Mouse (Mus musculus): Measurements from ENCODE around the gene Lsm4.

Lsm4 gene

DNA sequence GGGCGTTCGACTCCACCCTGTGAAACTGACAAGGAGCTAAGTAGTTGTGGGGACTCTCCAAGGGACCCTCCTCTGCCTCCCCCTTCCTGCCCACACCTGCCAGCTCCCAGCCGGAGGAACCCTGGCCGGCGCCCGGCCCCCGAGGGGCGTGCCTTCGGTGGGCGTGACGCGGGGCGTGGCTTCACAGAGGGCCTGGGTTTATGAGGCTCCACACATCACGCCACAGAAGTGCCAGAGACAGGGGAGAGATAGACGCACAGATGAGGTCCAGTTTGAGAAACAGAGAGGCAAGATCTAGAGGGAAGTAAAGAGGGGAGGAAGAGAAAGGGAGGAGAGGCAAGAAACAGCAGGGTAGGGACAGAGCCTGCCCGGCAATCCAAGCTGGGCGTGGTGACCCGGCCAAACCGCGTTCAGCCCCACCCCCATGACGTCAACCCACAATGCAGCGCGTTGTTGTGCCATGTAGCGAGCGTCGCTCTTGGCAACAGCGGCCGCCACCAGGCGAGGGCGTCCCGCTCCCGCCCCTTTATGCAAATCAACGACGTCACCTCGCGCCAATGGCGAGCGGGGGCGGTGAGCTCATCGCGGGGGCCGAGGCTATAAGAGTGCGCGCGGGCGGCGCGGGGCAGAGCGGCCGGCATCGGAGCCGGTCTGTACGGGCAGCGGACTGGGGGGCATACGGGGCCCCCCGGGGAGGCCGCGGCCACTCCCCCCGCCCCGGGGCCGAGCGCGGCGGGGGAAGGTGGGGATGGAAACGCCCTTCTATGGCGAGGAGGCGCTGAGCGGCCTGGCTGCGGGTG is 25.5 kb downstream of the Lsm4 start, which contains the start of gene Jund:
TSS of gene Jund (plus strand) at position 640 of the 800 bp plus-strand sequence.
- in situ Hi-C loops (cut with MboI; ENCODE audit: unreplicated experiment in 2 of 2), result no loop called here

DNA sequence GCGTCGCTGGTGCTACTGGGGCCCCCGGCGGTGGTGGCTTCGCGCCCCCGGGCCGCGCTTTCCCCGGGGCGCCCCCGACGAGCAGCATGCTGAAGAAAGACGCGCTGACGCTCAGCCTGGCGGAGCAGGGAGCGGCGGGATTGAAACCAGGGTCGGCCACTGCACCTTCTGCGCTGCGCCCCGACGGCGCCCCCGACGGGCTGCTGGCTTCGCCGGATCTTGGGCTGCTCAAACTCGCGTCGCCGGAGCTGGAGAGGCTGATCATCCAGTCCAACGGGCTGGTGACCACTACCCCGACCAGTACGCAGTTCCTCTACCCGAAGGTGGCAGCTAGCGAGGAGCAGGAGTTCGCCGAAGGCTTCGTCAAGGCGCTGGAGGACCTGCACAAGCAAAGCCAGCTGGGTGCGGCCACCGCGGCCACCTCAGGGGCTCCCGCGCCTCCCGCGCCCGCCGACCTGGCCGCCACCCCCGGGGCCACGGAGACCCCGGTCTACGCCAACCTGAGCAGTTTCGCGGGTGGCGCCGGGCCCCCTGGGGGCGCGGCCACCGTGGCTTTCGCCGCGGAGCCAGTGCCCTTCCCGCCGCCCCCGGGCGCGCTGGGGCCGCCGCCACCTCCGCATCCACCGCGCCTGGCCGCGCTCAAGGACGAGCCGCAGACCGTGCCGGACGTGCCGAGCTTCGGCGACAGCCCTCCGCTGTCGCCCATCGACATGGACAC is 26.2 kb downstream of the Lsm4 start:
- in situ Hi-C loops (cut with MboI; ENCODE audit: unreplicated experiment in 2 of 2), result no loop called here

DNA sequence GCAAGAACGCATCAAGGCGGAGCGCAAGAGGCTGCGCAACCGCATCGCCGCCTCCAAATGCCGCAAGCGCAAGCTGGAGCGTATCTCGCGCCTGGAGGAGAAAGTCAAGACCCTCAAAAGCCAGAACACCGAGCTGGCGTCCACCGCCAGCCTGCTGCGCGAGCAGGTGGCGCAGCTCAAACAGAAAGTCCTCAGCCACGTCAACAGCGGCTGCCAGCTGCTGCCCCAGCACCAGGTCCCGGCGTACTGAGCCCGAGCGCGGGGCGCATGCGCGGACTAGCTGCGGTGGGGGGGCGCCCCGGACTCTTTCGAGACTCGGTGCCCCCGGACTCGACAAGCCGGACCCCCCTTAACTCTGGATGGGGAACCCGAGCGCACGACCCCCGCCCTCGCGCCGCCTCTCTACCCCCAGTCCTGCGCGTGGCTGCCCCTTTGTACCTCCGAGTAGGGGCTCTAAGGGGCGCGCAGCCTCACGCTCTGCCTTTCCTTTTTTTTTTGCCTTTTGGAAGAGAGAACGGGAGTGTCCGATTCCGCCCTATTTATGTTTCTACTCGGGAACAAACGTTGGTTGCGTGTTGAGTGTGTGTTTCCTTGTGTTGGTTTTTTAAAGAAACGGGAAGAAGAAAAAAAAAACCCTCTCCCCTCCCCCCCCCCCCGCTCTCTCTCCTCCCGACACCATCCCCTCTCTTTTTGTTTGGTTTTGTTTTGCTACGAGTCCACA is 26.9 kb downstream of the Lsm4 start:
- in situ Hi-C loops (cut with MboI; ENCODE audit: unreplicated experiment in 2 of 2), result loop anchor here in 1 of 2 experiments (25.0 kb wide), 1 partner anchor 687 kb away; the partner anchor contains the start of genes Babam1, Nr2f6 and Ushbp1

DNA sequence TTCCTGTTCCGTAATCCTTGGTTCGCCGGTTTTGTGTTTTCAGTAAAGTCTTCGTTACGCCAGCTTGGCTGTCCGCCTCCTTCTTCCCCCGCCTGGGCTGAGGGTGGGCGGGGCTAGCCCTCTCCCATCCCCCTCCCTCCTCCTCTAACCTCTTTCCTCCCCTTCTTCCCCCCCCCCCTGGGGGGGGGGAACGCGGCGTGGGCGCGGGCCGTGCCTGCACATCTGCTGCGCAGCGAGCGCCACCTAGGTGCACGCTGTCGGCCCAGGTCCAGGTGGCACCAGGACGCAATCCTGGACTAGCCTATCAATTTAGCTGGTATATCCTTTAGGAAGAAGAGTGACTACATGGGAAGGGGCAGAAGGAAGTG is 27.5 kb downstream of the Lsm4 start:
- in situ Hi-C loops (cut with MboI; ENCODE audit: unreplicated experiment in 2 of 2), result loop anchor here in 1 of 2 experiments (25.0 kb wide), 1 partner anchor 687 kb away; the partner anchor contains the start of genes Babam1, Nr2f6 and Ushbp1

DNA sequence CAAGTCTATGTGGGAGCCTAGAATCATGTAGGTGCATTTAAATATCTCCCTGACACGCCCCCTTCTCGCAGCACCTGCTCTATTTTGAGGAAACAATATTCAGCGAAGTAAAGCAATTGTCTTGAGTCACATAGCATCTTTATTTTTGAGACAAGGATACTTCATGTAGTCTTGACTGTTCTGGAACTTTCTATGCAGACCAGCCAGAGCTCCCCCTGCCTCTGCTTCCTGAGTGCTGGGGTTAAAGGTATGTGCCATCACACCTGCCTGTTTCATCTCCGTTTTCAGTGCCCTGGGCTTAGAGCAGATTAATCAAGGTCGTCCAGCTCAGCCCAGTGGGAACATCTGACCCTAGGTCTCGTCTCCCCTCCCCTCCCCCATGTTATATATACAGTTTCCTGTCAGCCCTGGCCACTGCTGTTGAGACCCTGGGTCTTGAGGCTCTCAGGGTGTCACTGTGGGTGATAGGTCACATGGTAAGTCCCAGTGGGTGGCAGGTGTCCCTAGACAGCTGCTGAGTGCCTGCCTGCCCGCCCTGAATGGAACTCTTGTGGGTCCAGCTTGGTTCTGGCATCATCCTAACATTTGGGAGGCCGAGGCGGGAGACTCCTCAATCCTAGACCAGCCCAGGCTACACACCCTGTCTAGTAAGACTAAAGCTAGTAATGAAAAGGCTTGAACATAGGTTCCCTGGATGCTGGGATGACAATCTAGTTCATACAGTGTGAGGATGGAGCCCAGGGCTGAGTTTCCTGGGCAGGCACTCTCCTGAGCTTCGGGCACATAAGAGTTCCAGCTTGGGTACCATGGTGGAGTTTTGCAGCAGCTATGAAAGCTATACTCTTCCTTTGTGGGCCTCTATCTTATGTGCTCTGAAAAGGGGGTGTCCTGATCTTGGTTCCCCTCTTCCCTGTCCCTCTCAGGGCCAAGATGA is 28.3 kb downstream of the Lsm4 start:
- in situ Hi-C loops (cut with MboI; ENCODE audit: unreplicated experiment in 2 of 2), result loop anchor here in 1 of 2 experiments (25.0 kb wide), 1 partner anchor 686 kb away; the partner anchor contains the start of genes Babam1, Nr2f6 and Ushbp1

DNA sequence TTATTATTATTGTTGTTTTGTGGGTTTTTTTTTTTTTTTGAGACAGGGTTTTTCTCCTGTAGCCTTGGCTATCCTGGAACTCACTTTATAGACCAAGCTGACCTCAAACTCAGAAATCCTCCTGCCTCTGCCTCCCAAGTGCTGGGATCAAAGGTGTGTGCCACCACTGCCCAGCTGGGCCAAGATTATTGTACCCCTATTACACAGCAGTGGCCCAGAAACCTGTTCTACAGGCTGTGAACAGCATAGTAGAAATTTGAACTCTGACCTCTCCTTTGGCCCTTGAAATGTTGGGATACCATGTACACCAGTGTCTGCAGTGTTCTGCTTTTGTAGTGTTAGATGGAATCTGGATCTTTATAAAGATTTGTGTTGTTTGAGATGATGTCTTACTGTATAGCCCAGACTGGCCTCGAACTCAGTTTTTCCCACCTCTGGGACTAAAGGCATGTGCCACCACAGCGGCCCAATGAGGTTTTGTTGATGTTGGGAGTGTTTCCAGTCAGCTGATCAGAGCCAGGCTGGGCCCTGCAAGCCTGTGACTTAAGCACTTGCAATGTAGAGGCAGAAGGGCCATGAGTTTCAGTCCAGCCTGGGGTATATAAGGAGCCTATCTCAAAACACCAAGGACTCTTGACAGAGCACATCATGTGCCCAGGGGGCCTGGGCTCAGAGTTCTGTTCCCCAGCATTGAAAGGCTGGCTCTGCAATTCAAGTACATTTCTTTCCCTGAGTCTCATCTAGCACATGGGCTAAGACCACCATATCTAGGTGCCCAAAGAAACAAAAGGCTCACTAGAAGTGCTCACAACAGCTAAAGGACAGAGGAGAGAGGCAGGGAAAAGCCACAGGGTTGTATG is 29.2 kb downstream of the Lsm4 start:
- in situ Hi-C loops (cut with MboI; ENCODE audit: unreplicated experiment in 2 of 2), result loop anchor here in 1 of 2 experiments (25.0 kb wide), 1 partner anchor 685 kb away; the partner anchor contains the start of genes Babam1, Nr2f6 and Ushbp1

DNA sequence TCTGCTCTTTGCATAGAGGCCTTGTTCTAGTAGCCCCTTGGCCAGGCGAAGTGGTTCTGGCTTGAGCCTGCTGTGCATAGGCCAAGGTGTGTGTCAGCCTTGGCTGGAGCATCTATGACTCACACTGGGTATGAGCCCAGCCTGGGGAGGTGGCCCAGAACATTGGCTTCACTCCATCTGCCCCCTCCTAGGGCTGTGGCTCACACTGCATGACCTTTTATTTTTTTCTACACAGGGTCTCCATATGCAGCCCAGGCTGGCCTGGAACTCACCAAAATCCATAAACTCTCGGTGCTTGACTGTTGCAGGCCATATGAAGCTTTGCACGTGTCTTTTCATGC is 29.8 kb downstream of the Lsm4 start:
- in situ Hi-C loops (cut with MboI; ENCODE audit: unreplicated experiment in 2 of 2), result loop anchor here in 1 of 2 experiments (25.0 kb wide), 1 partner anchor 684 kb away; the partner anchor contains the start of genes Babam1, Nr2f6 and Ushbp1

DNA sequence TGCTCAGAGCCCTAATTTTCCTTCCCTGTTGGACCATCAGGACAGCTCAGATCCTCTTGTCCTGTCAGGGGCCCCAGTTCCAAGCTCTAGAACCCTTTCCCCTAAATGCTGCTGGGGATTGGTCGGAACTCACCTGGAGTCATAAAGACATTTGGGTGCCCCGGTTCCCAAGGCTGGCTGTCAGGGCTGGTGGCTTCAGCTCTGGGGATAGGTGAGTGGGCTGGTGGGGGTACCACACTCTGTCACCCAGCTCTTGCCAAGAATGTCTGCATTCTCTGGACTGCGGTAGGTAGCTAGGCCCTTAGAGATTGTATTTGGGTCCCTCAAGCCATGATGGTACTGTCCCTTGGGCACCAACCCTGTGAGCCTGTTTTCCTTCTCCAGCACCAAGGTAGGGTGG is 30.2 kb downstream of the Lsm4 start, which contains the start of gene Iqcn:
TSS of gene Iqcn (plus strand) at position 171 of the 400 bp plus-strand sequence.
- in situ Hi-C loops (cut with MboI; ENCODE audit: unreplicated experiment in 2 of 2), result loop anchor here in 1 of 2 experiments (25.0 kb wide), 1 partner anchor 684 kb away; the partner anchor contains the start of genes Babam1, Nr2f6 and Ushbp1

DNA sequence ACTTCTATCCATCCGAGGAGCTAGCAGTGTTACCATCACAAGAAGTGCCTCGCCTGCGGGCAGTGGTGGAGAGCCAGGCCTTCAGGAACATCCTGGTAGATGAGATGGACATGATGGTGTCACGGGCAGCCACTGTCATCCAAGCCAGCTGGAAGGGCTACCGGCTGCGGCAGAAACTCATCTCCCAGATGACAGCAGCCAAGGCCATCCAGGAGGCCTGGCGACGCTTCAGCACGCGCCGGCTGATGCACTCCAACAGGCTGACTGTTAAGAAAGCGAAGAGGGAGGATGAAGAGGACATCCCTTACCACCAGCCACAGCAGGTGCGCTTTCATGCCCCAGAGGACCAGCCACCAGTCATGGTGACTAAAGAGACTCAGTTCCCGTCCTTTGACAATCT is 35.2 kb downstream of the Lsm4 start:
- in situ Hi-C loops (cut with MboI; ENCODE audit: unreplicated experiment in 2 of 2), result loop anchor here in 1 of 2 experiments (5.0 to 25.0 kb wide), 2 partner anchors 36 to 679 kb away; partner anchors contain the start of genes Babam1, Lsm4, Nr2f6 and Ushbp1

DNA sequence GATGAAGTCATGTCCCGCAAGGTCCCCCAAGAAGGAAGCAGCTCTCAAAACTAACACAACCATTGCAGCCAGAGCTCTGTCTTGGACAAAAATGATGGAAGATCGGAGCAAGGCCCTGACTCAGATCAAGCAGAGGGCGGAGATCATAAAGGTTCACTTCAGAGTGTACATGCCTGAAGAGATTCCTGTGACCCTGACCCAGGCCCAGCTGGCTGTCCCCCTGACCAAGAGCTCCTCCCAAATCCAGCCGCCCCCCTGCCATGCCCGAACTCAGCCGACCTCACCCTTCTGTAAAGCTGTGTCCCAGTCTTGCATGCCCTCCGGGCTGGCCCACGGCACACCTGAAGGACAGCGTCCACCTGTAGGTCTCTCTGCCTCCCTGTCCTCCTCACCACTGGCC is 36.7 kb downstream of the Lsm4 start:
- in situ Hi-C loops (cut with MboI; ENCODE audit: unreplicated experiment in 2 of 2), result loop anchor here (5.0 to 25.0 kb wide), 5 partner anchors 37 to 678 kb away; partner anchors contain the start of genes Lsm4 (in 2 of the 2), Babam1 (in 1 of the 2), Gdf15 (in 1 of the 2) and Nr2f6 (in 1 of the 2)

DNA sequence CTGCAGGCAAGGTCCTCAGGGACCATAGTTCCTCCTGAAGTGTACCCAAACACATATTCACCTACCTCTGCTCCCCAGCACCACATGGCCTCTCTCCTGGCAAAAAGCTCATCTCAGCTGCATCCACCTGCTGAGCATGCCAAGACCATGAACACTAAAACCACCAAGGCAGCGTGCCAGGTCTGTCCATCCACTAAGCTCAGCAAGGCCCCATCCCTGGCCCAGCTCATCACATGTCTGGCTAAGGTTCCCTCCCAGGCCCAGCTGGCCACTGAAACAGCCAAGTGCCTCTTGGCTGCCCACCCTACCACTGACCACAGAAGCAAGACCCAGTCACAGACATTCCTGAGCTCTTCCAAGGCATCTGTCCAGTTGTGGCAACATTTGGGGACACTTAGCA is 37.2 kb downstream of the Lsm4 start:
- in situ Hi-C loops (cut with MboI; ENCODE audit: unreplicated experiment in 2 of 2), result loop anchor here (5.0 to 25.0 kb wide), 5 partner anchors 38 to 677 kb away; partner anchors contain the start of genes Babam1 (in 1 of the 2), Gdf15 (in 1 of the 2), Lsm4 (in 1 of the 2) and Nr2f6 (in 1 of the 2)

DNA sequence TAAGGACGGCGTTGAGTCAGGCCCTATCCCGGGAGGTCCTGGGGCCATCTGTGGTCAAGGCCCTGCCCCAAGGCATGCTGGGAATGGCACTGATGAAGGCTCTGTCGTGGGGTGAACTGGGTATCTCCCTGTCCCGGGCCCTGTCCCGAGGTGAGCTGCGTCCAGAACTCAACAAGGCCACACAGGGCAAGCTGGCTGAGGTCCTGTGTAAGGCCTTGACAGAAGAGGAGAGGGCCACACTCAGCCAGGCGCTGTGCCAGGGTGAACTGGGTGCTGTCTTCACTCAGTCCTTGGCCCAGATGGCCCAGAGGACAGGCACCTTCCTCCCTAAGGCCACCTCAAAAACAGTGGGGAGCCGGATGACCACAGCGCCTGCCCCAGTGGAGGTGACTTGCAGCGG is 38.0 kb downstream of the Lsm4 start:
- in situ Hi-C loops (cut with MboI; ENCODE audit: unreplicated experiment in 2 of 2), result loop anchor here (5.0 to 25.0 kb wide), 5 partner anchors 39 to 676 kb away; partner anchors contain the start of genes Babam1 (in 1 of the 2), Gdf15 (in 1 of the 2), Lsm4 (in 1 of the 2) and Nr2f6 (in 1 of the 2)

DNA sequence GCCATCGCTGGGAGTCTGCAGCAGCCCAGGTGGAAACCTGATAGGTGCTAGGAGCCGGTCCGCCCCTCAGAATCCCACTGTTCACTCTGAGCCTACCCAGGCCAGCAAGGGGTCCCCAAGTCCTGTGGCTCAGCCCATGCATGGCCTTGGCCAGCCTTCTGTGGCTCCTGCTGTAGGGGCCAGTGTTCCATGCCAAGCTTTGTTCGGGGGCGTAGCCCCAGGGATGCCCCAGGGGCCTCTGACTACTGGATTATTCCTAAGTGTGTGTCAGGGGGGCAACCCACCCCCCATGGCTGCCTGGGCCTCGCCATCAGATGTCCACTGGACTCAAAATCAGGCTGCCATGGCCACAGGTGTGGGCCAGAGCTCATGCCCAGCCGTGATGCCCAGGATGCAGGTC is 40.9 kb downstream of the Lsm4 start:
- in situ Hi-C loops (cut with MboI; ENCODE audit: unreplicated experiment in 2 of 2), result loop anchor here (5.0 to 25.0 kb wide), 5 partner anchors 42 to 673 kb away; partner anchors contain the start of genes Babam1 (in 1 of the 2), Gdf15 (in 1 of the 2), Lsm4 (in 1 of the 2) and Nr2f6 (in 1 of the 2)

DNA sequence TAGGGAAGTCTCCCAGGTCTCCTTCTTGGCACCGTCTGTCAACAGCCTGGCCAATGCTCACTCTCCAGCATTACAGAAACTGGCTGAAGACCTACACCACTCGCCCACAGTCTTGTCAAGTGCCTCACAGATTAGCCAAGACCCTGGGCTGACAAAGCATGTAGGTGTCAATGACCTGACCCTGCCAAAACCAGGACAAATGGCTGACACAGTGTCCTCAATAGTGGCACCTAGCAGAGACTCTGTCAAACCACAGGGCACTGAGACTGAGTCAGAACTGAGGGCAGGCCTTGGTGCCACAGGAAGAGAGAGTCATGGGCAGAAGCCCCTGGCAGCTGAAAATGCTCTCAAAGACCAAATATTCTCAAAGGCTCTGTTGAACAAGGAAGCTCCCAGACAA is 42.0 kb downstream of the Lsm4 start:
- in situ Hi-C loops (cut with MboI; ENCODE audit: unreplicated experiment in 2 of 2), result loop anchor here (5.0 to 25.0 kb wide), 3 partner anchors 37 to 672 kb away; partner anchors contain the start of genes Babam1 (in 1 of the 2), Nr2f6 (in 1 of the 2), Rab3a (in 1 of the 2) and Ushbp1 (in 1 of the 2)

DNA sequence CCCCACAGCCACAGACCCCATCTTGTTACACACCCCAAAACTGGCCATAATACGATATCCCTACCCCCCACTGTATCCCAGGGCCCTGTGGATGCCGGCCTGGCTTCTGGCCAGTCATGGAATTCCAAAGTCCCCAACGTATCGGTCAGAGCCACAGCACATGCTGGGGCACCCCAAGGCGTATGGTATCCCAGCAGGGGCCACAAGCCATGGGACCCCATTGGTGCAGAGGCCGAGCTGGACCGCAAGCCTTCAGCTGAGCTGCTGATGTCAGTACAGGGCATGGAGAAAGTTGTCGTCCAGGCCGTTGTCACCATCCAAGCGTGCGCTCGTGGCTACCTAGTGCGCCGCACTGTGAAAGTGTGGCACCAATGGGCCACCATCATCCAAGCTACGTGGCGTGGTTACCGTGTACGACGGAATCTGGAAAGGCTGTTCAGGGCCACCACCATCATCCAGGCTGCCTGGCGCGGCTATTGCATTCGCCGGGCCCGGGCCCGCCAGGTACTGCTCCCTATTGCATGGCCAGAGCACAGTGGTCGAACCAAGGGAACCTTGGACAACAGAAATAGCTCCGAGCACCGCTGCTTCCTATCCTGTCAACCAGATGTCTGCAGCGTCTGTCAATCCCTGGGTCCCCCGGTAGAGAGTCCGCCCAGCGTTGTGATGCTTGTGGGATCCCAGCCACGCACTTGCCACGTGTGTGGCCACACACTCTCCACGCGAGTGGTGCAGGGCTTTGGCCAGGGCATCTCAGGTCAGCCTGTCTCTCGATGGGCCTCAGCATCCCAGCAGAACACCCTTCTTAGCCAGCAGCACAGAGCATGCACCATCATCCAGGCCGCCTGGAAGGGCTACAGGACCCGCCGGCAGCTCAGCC is 43.7 kb downstream of the Lsm4 start:
- in situ Hi-C loops (cut with MboI; ENCODE audit: unreplicated experiment in 2 of 2), result loop anchor here (5.0 to 25.0 kb wide), 3 partner anchors 36 to 671 kb away; partner anchors contain the start of genes Babam1 (in 1 of the 2), Nr2f6 (in 1 of the 2), Rab3a (in 1 of the 2) and Ushbp1 (in 1 of the 2)

DNA sequence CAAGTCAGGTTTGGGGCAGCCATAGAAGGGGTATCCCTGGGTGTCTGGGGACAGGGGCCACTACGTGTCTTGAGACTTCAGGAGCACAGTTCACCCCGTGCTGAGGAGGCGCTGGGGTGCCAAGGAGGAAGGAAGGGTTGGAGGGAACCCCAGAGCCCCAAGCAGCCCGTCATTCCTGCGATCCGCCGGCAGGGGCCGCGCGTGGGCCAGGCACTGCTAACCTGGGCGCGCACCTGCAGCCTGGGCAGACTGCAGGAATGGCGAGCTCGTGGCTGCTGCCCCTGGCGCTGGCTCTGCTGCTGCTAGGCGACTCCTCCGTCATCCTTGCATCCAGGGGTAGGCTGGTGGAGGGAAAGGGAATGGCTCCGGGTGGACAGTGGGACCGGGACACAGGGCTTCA is 45.2 kb downstream of the Lsm4 start, which contains the start of gene Gm3336:
TSS of gene Gm3336 (plus strand) at position 247 of the 400 bp plus-strand sequence.
- in situ Hi-C loops (cut with MboI; ENCODE audit: unreplicated experiment in 2 of 2), result loop anchor here (5.0 to 25.0 kb wide), 3 partner anchors 34 to 669 kb away; partner anchors contain the start of genes Babam1 (in 1 of the 2), Nr2f6 (in 1 of the 2), Rab3a (in 1 of the 2) and Ushbp1 (in 1 of the 2)
